Mouse (Mus musculus) liver, postnatal 0 days (tissue): ENCODE measurements around the gene Rab31.

ENCODE experiments used
- CTCF ChIP-seq: sonication (generic); IDR thresholded peaks from 2 replicates; pipeline ENCODE4 v1.5.1; 2016; ENCODE audit warnings: antibody characterized with exemption, low read depth
- EP300 ChIP-seq: IDR thresholded peaks from 2 replicates; pipeline ENCODE4 v1.6.1; 2016; ENCODE audit warnings: antibody characterized with exemption, low read depth, mild to moderate bottlenecking

- TF ChIP-seq CTCF (no peak), EP300 (no peak)
Measured at GRCm38 (mm10) chr17:65805966-65806365, 33.4 kb upstream of the Rab31 start.
